Mouse (Mus musculus): ENCODE measurements at regions not wholly inside any gene's neighbourhood (a gene's known extent, or its start where the extent isn't known, plus 50 kb on each side); places are given as distances from the start of the nearest gene placed in this dataset.
A peak's percentile ranks its signal among the peaks of the same experiment; 100 is the strongest.

- DNase-seq (ENCODE audit: low read depth, low spot score), result no peak
Measured at GRCm38 (mm10) chr9:47387716-47388300, 142.2 kb upstream of the Cadm1 start.

GRCm38 (mm10) chr9:47389901-47390300 lies 140.1 kb upstream of the Cadm1 start:
- DNase-seq (ENCODE audit: low read depth, low spot score), result no peak

DNA sequence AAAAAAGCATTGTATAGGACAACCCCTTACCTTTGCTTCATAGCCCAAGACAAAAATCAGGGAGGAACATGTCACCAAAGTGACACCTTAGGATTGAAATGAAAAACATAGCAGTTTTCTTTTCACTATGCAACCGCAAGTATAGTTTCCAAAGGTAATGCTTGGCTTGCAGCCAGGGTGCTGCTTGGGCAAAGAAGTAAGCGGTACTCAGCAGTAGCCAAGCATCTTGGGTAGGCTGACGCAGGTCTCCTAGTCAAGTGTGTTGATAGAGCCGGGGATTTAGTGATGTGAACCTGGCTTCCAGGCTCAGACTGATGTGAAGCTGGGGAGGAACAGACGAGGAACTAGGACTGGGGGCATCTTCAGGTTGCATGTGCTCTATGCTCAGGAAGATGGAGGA lies 138.3 kb upstream of the Cadm1 start:
- no peak for DNase-seq (ENCODE audit: low read depth, low spot score)

- no peak for DNase-seq (ENCODE audit: low read depth, low spot score)
Measured at GRCm38 (mm10) chr9:47399598-47399997, 130.4 kb upstream of the Cadm1 start.

GRCm38 (mm10) chr9:47400117-47400823 lies 129.7 kb upstream of the Cadm1 start:
- no peak for DNase-seq (ENCODE audit: low read depth, low spot score)

DNA sequence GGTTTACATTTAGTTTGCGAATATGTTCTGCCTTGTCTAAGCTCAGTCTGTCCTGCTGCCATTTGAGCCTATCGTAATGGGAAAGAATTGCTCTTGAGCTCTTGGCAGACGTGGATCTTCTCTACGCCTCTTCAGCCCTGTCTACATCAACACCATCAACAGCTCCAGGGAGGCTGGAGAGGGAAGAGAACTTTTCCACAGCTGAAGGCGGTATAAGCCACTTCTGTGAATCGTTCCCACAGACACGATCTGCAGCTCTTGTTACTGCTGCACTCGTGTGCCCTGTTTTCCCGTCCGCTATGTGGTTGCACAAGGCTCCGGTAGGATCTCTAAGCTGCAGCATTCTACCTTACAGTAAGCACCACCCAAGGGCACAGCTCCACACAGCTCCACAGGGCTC lies 128.5 kb upstream of the Cadm1 start:
- no peak for DNase-seq (ENCODE audit: low read depth, low spot score)

GRCm38 (mm10) chr9:47403317-47403716 lies 126.7 kb upstream of the Cadm1 start:
- DNase-seq (ENCODE audit: low read depth, low spot score), result no peak

DNA sequence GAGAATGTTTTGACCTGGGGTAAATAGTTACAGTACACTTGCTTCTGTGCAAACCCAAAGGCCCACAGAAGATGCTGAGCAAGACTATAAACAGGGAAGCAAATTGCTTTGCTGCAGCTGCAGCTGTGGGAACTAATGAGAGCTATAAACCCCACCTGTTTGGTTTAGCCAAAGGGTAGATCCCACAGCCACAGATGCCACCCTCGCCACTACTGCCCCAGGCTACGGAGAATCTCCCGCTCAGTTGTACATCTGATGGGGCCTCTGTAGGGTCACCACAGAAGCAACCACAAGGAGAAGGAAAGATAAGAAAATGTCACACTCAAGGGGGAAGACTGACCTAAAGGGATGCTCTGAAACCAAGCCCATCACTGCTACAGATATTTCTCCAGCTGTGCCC lies 125.2 kb upstream of the Cadm1 start:
- no peak for DNase-seq (ENCODE audit: low read depth, low spot score)

- DNase-seq (ENCODE audit: low read depth, low spot score), result peak; percentile 58
Measured at GRCm38 (mm10) chr9:47405547-47405946, 124.4 kb upstream of the Cadm1 start.

- peak; percentile 79 for DNase-seq (ENCODE audit: low read depth, low spot score)
Measured at GRCm38 (mm10) chr9:47407007-47407670, 122.8 kb upstream of the Cadm1 start.

- DNase-seq (ENCODE audit: low read depth, low spot score), result peak; percentile 75
Measured at GRCm38 (mm10) chr9:47408061-47408460, 121.9 kb upstream of the Cadm1 start.

DNA sequence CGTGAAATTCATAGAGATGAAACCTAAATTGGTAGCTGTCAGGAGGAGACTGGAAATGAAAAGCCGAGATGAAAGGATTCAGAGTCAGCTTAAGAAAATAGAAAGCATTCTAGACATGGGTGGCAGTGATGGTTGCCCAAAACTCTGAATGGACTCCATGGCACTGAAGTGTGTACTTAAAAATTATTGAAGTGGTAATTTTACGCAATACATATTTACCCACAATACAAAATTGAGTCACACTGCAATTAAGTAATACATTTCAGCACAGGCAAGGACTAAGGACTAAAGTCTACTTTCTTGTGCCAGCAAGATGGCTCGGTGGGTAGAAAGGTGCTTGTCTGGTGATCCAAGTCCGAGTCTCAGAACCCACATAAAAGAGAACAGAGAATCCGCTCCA lies 120.4 kb upstream of the Cadm1 start:
- no peak for DNase-seq (ENCODE audit: low read depth, low spot score)

DNA sequence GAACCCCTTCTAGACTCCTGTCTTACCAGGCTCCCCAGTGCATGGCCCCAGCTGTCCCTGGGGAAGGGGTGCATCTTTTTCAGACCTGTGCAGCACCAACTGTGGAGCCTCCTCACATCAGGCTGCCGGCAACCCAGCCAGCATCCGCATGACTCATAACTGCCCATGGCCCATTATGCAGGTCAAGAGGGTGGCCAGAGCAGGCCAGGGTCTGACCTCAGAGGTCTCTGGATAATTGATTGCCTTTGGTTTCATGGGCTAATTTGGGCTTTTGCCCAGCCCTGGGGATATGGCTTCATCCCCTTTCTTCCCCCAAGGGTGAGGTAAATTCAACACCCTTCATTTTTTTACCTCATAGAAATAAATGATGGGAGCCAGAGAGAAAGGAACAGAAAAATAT lies 117.2 kb upstream of the Cadm1 start:
- DNase-seq (ENCODE audit: low read depth, low spot score), result no peak

- DNase-seq (ENCODE audit: low read depth, low spot score), result no peak
Measured at GRCm38 (mm10) chr9:47414350-47414988, 115.5 kb upstream of the Cadm1 start.

- DNase-seq (ENCODE audit: low read depth, low spot score), result no peak
Measured at GRCm38 (mm10) chr9:47422151-47422599, 107.8 kb upstream of the Cadm1 start.

- no peak for DNase-seq (ENCODE audit: low read depth, low spot score)
Measured at GRCm38 (mm10) chr9:47422741-47423461, 107.1 kb upstream of the Cadm1 start.

DNA sequence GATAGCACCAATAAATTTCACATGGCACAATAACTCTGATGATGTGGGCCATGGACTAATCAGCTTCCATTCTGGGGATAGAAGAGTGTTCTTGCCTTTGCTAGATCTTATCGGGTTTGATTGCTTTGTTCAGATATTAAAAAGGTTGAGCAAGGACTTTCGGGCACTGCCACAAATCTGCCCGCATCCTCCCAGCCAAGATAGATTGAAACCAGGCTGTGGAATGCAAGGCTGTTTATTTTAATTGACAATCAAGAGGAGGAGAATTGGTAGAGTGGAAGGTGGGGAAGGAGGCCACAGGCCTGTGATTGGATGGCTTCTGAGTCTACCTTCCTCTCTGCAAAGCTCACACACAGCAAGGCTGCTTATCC lies 106.5 kb upstream of the Cadm1 start:
- DNase-seq (ENCODE audit: low read depth, low spot score), result no peak

- no peak for DNase-seq (ENCODE audit: low read depth, low spot score)
Measured at GRCm38 (mm10) chr9:47424191-47424590, 105.8 kb upstream of the Cadm1 start.

DNA sequence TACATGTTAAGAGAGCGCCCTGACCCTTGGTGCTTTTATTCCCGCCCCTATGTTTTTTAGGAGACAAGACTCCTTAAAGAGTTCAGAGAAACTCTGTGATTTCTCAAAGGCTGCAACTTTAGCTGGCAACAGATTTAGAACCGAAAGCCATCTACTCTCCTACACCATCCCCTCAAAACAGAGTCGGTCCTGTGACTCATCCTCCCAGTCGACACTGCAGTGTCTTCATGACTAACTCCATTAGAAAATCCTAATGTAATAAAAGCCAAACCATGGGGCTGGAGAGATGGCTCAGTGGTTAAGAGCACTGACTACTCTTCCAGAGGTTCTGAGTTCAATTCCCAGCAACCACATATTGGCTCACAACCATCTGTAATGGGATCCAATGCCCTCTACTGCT lies 103.3 kb upstream of the Cadm1 start:
- no peak for DNase-seq (ENCODE audit: low read depth, low spot score)

- no peak for DNase-seq (ENCODE audit: low read depth, low spot score)
Measured at GRCm38 (mm10) chr9:47428710-47429341, 101.1 kb upstream of the Cadm1 start.

- DNase-seq (ENCODE audit: low read depth, low spot score), result no peak
Measured at GRCm38 (mm10) chr9:47429691-47430090, 100.3 kb upstream of the Cadm1 start.

All from mesoderm, embryonic 11.5 days (tissue).